Mouse (Mus musculus) stomach, embryonic 16.5 days (tissue): ENCODE data around the gene Tomm40. TPM values are rescaled to one million over a fixed set of nuclear protein-coding genes. Genes with fewer than 3 reads are reported as not detected.

ENCODE experiments used
- ATAC-seq: fragments of 200-750 bp; cut with Nextera tagmentation; 2 replicates; pipeline ENCODE4 v1.8.0; 2017; ENCODE audit warnings: moderate number of reproducible peaks, moderate TSS enrichment; ENCODE audit not compliant: insufficient read depth, low FRiP score
- H3K27ac ChIP-seq: fragments of 300-500 bp; sonication (generic); 2 replicates; pipeline ENCODE4 v1.5.1; 2014; ENCODE audit warnings: low read length
- H3K27me3 ChIP-seq: fragments of 300-500 bp; sonication (generic); 2 replicates; pipeline ENCODE4 v1.6.1; 2014; ENCODE audit warnings: low read length, control low read depth, mixed read lengths; ENCODE audit not compliant: control insufficient read depth, insufficient read depth
- H3K36me3 ChIP-seq: fragments of 300-500 bp; sonication (generic); 2 replicates; pipeline ENCODE4 v1.6.1; 2014; ENCODE audit warnings: low read length; ENCODE audit not compliant: control insufficient read depth, insufficient read depth
- H3K4me1 ChIP-seq: fragments of 300-500 bp; sonication (generic); 2 replicates; pipeline ENCODE4 v1.6.1; 2014; ENCODE audit warnings: low read length, control low read depth, mixed read lengths; ENCODE audit not compliant: control insufficient read depth, insufficient read depth
- H3K4me2 ChIP-seq: fragments of 300-500 bp; sonication (generic); 2 replicates; pipeline ENCODE4 v1.6.1; 2014; ENCODE audit warnings: low read depth, low read length, mixed read lengths
- H3K4me3 ChIP-seq: fragments of 300-500 bp; sonication (generic); replicated peaks from 2 replicates; pipeline ENCODE4 v1.5.1; 2014; ENCODE audit warnings: mild to moderate bottlenecking, low read length
- H3K9ac ChIP-seq: fragments of 300-500 bp; sonication (generic); 2 replicates; pipeline ENCODE4 v1.6.1; 2014; ENCODE audit warnings: low read length
- H3K9me3 ChIP-seq: fragments of 300-500 bp; sonication (generic); replicated peaks from 2 replicates; pipeline ENCODE4 v1.6.1; 2016; ENCODE audit warnings: low read length, control low read depth; ENCODE audit not compliant: control insufficient read depth
- WGBS: fragments of 180-500 bp; shearing (Covaris S2); extraction: QIAGEN DNeasy Blood & Tissue Kit; methylation state at CpG from one replicate; pipeline ENCODE4 v1.1.7; 2014; 5-methylcytosine and 5-hydroxymethylcytosine counted together
- polyA plus RNA-seq: library from polyadenylated mRNA; unstranded; fragments of >200 nt; fragmentation: Nextera tagmentation; extraction: Ambion mirVana; gene quantifications from 2 replicates; pipeline ENCODE4 v1.2.1, GENCODE M21; 2015

Gene Tomm40
- polyA plus RNA-seq, 1 experiment from 2014 or later = 81.8 TPM

DNA sequence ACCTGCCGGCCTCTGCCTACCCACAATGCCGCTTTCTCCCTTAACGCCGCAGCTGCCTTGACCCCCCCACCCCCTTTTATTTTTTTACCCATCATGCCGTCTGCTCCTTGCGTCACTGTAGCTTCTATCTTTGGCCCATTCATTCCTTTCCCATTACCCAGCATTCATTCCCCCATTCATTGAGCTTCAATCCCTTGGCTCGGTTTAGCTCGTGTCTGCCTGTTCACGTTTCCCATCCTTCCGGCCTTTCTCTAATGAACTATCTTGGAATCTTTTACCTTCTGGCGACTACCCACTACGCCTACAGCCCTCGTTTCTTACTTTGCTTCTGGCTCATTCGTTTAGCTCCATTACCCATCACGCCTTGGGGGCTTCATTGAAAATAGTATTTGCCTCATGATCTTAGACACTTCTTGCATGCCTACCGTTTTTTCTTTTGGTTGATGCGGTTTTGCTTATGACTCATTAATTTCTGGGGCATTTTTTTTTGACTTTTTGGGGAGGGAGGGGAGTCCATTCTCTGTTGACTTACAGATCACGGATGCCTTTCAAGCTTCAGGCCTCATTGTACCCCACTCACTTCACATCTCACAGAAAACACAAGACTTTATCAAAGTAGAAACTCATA is 931 bp upstream of the Tomm40 start:
- Histone ChIP-seq H3K9ac (peak overlapping the region; percentile 62), H3K4me2 (peak overlapping the region; percentile 73), H3K9me3 (peaks cover 2% of the 10 kb centered on the region), H3K27me3 (no peaks in the 10 kb centered on the region), H3K4me1 (peaks cover 16% of the 10 kb centered on the region), H3K27ac (peak overlapping the region; percentile 90), H3K36me3 (peaks cover 19% of the 10 kb centered on the region), H3K4me3 (peak overlapping the region; percentile 43)
- ATAC-seq = no peak
- WGBS = 4% methylated on average over 18 of the region's 18 CpGs

DNA sequence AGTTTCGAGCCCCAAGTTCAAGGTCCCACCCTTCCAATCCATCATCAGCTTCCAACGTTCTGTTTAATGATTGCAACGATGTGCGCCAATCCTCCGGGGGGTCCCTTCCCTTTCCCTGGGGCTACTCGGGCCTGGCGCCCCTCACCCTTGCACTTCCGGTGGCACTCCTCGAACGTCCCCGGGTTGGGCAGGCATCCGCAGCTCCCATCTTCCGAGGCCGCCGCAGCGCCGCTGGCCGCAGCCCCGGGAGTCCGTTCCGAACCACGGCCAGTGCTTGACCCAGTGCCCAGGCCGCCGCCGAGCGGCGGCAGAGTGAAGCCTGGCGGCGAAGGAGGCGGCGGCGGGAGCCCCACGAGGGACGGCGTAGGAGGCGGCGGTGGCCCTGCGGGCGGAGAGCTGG is 402 bp downstream of the Tomm40 start:
- under 1% methylated on average over 39 of the region's 39 CpGs for WGBS
- no peaks in the 10 kb centered on the region for H3K9me3 ChIP-seq
- peak overlapping the region; percentile 100 for H3K4me3 ChIP-seq
- peaks cover 16% of the 10 kb centered on the region for H3K4me1 ChIP-seq
- peak overlapping the region; percentile 80 for H3K27ac ChIP-seq
- ATAC-seq = no peak
- no peaks in the 10 kb centered on the region for H3K27me3 ChIP-seq
- H3K4me2 ChIP-seq = peak overlapping the region; percentile 85
- H3K36me3 ChIP-seq = peaks cover 8% of the 10 kb centered on the region; the same call in 1 of the 2 replicates
- H3K9ac ChIP-seq = peak overlapping the region; percentile 97

DNA sequence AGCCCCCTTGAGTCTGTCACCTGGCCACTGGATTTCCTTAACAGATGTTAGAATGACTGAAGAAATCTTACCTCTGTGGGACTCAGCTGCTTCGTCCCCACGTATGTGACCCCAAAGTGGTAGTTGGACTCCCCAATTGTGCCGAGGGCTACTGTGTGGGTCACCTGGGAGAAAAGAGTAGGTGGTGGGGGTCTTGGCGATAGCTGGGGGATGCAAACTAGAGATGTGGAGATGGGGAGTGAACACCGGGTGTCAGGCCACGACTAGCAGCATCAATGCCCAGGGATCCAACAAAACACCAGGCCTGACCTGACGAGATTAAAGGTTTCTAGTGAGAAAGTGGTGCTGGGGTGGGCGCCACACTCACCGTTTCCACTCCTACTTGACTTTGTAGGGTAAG is 1.6 kb downstream of the Tomm40 start:
- no peak overlapping the region for H3K4me3 ChIP-seq
- H3K27ac ChIP-seq = no peak overlapping the region
- no peaks in the 10 kb centered on the region for H3K27me3 ChIP-seq
- H3K9me3 ChIP-seq = no peaks in the 10 kb centered on the region
- H3K36me3 ChIP-seq = peaks cover 12% of the 10 kb centered on the region
- H3K4me2 ChIP-seq = no peak overlapping the region
- no peak for ATAC-seq
- H3K9ac ChIP-seq = no peak overlapping the region
- WGBS = 89% methylated on average over 9 of the region's 9 CpGs
- peaks cover 16% of the 10 kb centered on the region for H3K4me1 ChIP-seq

DNA sequence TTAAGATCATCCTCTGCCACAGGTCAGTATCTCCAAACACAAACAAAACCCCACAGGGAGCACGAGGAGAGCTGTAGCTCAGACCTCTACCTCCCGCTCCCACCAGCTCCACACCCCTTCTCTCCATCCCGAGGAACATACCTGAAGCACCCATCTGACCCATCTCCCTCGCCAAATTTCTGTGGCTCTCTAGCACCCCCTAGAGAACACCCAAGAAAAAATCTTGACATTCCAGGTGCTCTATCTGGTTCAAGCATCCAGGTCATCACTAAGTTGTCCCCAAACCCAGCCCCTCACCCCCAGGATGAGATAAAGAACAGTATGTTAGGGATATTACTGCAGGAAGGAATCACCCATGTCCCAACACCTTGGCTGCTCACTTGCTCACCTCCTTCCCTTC is 2.0 kb downstream of the Tomm40 start:
- Histone ChIP-seq H3K9ac (no peak overlapping the region), H3K4me1 (peaks cover 16% of the 10 kb centered on the region), H3K36me3 (peaks cover 15% of the 10 kb centered on the region), H3K27me3 (no peaks in the 10 kb centered on the region), H3K9me3 (no peaks in the 10 kb centered on the region), H3K4me3 (no peak overlapping the region), H3K4me2 (no peak overlapping the region), H3K27ac (no peak overlapping the region)
- no peak for ATAC-seq
- WGBS = 38% methylated on average over 4 of the region's 4 CpGs

DNA sequence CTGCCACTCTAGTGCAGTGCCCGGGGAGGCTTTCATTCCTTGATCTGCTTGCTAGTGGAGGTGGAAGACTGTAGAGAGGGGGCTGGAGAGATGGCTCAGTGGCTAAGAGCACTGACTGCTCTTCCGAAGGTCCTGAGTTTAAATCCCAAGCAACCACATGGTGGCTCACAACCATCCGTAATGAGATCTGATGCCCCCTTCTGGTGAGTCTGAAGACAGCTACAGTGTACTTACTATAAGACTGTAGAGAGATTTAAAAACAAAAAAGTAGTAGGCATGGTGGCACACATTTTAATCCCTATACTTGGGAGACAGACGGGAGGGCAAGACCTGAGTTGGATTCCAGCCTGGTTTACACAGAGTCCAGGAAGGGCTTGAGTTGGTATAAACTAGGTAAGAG is 2.8 kb downstream of the Tomm40 start:
- WGBS = 65% methylated on average over 4 of the region's 4 CpGs
- no peak overlapping the region for H3K9ac ChIP-seq
- H3K27ac ChIP-seq = no peak overlapping the region
- ATAC-seq = no peak
- H3K4me3 ChIP-seq = no peak overlapping the region
- peaks cover 16% of the 10 kb centered on the region for H3K4me1 ChIP-seq
- H3K27me3 ChIP-seq = no peaks in the 10 kb centered on the region
- no peak overlapping the region for H3K4me2 ChIP-seq
- peaks cover 21% of the 10 kb centered on the region for H3K36me3 ChIP-seq
- no peaks in the 10 kb centered on the region for H3K9me3 ChIP-seq

DNA sequence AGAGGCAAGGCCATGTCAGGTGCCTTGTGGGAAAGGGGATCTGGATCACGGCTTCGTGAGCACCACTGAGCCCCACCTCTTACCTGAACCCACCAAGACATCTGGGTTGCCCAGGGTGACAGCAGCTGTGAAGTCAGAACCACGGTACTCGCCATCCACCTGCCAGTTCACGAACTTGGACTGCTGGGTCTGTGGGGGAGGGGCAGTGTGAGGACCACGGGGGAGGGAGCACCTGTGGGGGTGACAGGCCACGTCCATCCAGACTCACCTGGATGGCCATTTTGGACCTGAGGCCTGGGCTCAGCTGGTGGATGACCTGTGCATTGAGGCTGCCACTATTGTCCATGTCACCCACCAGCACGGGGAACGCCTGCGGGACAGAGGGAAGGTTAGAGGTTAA is 4.6 kb downstream of the Tomm40 start:
- peaks cover 24% of the 10 kb centered on the region for H3K36me3 ChIP-seq
- ATAC-seq = no peak
- WGBS = 84% methylated on average over 10 of the region's 10 CpGs

DNA sequence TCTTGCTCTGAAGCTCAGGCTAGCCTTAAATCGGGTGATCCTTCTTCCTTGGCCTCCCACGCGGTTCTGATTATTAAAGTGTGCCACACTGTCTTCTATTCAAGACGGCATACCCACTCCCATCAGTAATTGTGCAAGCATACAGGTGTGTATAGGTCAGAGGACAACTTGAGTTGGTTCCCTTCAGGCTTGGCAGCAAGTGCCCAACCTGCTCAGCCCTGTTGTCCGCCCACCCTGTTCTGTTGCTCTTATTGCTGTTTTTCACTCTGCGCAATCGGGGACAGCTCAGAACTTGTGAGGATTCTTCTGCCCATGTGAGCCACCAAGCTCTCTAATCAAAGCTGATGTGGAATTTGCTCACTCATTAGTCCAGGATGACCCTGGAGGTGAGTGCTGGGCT is 10.0 kb downstream of the Tomm40 start:
- Histone ChIP-seq H3K27me3 (no peaks in the 10 kb centered on the region), H3K27ac (no peak overlapping the region), H3K36me3 (peaks cover 28% of the 10 kb centered on the region), H3K9ac (no peak overlapping the region), H3K4me2 (no peak overlapping the region), H3K4me1 (peaks cover 11% of the 10 kb centered on the region), H3K4me3 (no peak overlapping the region), H3K9me3 (no peaks in the 10 kb centered on the region)
- no peak for ATAC-seq
- 95% methylated on average over 7 of the region's 7 CpGs for WGBS

More for the DNA sequence above, 4.6 kb downstream of the Tomm40 start:
- no peak overlapping the region for H3K9ac ChIP-seq
- no peaks in the 10 kb centered on the region for H3K9me3 ChIP-seq
- no peak overlapping the region for H3K4me3 ChIP-seq
- H3K4me2 ChIP-seq = no peak overlapping the region
- H3K4me1 ChIP-seq = peaks cover 7% of the 10 kb centered on the region; the same call in 1 of the 2 replicates
- H3K27me3 ChIP-seq = no peaks in the 10 kb centered on the region
- H3K27ac ChIP-seq = no peak overlapping the region

DNA sequence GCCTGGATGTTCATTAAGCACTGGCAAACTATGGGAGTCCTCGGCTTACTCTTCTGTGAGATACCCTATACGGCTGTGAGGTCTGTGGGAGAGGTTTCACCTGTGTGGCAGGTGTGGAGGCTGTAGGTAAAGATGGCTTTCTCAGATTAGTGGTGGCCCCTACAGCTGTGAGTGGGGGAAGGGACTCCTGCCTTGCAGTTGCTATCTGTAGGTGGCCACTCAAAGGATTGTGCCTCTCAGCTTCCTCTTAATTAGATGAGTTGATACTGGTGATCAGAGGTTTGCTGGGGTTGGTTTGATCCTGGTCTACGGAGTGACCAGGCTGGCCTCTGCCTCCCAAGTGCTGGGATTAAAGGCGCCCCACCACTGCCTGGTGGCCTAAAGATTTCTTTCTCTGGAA is 10.8 kb downstream of the Tomm40 start:
- no peak for ATAC-seq
- Histone ChIP-seq H3K9me3 (no peaks in the 10 kb centered on the region), H3K9ac (no peak overlapping the region), H3K36me3 (peaks cover 26% of the 10 kb centered on the region), H3K27ac (no peak overlapping the region), H3K4me2 (no peak overlapping the region), H3K27me3 (no peaks in the 10 kb centered on the region), H3K4me1 (peaks cover 15% of the 10 kb centered on the region), H3K4me3 (no peak overlapping the region)
- 92% methylated on average over 4 of the region's 4 CpGs for WGBS

DNA sequence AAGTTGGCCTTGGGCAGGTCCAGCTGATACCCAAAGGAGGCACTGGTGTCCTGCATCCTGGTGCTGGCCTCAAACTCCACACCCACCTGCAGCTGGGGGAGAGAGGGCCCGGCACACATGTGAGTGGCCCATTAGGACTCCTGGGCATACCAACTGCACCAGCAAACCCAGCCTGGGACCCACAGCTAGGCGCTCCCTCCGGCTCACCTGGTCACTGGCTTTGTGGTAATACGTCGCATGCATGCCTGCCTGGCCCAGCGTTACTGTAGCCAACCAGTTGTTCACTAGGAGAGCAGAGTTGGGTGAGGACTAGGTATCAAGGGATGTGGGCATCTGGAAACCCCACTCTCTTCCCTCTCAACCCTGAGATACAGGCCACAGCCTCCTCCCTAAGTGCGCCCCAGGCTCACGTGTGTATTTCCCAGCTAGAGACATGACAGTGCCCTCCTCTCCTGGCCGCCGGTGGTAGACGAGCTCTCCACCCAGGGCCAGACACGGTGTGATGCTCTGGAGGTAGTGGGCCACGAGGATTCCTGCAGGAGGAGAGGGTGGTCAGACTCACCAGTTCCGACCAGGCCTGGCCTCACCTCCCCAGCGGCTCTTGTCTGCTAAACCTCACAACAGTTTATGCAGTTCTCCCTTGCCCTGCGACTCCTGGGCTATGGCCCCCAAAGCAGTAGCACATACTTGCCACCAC is 12.2 kb downstream of the Tomm40 start:
- H3K4me1 ChIP-seq = peaks cover 26% of the 10 kb centered on the region
- no peak overlapping the region for H3K27ac ChIP-seq
- no peaks in the 10 kb centered on the region for H3K9me3 ChIP-seq
- WGBS = 91% methylated on average over 16 of the region's 16 CpGs
- H3K9ac ChIP-seq = no peak overlapping the region
- no peak overlapping the region for H3K4me3 ChIP-seq
- H3K27me3 ChIP-seq = no peaks in the 10 kb centered on the region
- H3K4me2 ChIP-seq = no peak overlapping the region
- no peak for ATAC-seq
- H3K36me3 ChIP-seq = peaks cover 17% of the 10 kb centered on the region
